Mouse (Mus musculus) lung, postnatal 14 days (tissue): ENCODE results near the gene Mybpc3.

Experiments used
- DNase-seq: peaks from one replicate; pipeline ENCODE4 v3.0.0; 2021

The Mybpc3 gene

DNA sequence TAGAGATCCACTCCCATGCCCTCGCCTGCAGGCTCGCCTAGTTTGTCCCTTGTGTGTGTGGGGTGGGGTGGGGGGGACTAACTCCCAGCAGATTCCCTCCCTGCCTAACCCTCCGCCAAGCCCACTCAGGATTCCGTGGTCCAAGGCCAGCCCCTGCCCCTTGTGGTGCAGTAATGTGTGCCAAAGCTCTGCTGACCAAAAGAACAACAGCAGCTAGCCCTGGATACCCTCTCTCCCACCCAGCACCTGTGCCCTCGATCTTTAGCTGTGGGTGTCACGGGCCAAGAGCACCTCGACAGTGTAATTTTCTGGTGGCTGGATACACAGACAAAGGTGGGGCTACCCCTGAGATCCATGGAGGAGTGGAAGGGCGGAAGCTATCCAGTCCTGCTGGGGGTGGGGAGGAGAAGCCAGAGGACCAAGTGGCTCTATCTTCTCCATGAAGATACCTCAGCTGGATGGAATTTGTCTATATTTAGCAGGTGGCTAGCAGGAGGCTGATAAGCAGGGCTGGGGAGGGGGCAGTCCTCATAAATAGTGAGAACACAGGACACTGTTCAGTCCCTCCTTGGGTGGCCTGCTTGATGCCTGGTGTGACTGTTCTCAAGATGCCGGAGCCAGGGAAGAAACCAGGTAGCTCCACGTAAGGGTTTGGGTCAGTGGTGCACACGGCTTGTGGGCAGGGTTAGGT, at the start of gene Mybpc3:
Mybpc3 (plus strand) TSS at position 560 of the 691 bp plus-strand sequence.
- no peak for DNase-seq

DNA sequence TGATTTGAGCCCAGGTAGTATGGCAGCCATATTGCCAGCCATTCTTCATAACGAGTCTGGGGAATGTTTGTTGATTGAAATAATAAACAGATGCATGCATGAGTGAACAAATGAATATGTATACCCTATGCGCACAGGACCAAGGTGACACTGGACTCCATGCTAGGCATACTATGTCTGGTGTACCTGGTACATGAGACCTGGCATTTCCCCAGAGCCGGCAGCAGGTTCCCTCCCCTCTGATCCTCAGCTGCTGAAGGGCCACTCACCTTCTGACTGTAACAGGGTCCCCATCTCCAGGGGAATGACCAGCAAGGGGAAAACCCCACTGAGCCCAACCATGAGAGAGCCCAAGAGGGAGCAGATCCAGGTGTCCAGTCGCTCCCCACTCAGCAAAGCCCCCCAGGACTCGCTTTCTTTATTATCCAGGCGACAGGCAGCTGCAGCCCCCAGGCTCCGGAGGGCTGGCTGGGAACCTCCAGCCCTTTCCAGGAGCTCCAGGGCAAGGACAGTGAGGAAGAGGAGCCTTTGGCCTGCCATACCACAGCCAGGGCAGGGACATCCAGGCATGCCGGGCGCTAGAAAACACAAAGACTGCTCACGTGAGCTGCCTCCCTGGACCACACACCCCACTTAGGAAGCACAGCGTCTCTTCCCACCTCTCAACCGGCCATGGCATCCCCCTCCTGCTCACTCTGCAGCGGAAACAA, 49.6 kb upstream of the Mybpc3 start:
- no peak for DNase-seq

DNA sequence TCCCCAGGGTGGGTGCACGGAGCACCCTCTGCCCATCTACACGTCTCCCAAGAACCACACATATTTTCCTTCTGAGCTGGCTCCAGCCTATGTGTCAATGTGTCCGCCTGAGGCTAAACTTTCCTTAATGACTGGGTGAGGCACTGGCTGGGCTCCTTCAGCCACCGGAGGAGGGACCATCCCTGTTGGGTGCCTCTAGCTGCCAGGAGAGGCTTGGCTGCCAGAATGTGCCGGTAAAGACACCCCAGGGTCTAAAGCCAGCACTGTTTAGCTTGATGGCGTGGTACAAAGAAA, 49.1 kb upstream of the Mybpc3 start:
- no peak for DNase-seq

DNA sequence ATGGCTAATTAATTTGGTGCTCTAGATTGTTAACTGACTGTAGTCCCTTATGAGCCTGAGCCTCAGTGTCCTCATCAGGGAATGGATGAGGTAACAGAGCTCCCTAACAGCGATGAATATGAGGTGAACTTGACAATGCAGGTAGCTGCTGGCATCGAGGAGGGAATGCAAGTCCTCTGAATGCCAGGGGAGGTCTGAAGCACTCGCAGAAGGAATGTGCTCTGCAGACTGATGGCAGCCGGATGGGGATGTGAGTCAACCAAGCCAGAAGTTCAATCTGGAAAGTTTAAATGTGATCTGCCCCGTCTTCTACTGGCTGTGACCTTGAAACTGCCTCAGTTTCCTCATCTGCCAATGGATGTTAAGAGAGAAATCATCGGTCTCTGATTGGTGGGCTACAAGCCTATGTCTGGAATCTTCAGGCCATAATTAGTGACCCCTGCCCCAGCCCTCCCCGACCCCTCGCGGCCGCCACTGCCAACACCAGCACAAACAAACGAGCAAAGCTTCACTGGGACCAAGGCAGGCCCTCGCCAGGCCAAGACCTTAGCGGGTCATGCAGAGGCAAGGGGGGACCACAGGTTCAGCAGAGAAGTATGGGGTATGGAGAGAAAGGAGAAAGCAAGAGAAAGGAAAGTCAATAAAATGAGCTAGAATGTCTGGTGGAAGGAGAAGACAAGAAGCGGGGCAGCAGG, 48.5 kb upstream of the Mybpc3 start:
- peak; percentile 24 for DNase-seq

DNA sequence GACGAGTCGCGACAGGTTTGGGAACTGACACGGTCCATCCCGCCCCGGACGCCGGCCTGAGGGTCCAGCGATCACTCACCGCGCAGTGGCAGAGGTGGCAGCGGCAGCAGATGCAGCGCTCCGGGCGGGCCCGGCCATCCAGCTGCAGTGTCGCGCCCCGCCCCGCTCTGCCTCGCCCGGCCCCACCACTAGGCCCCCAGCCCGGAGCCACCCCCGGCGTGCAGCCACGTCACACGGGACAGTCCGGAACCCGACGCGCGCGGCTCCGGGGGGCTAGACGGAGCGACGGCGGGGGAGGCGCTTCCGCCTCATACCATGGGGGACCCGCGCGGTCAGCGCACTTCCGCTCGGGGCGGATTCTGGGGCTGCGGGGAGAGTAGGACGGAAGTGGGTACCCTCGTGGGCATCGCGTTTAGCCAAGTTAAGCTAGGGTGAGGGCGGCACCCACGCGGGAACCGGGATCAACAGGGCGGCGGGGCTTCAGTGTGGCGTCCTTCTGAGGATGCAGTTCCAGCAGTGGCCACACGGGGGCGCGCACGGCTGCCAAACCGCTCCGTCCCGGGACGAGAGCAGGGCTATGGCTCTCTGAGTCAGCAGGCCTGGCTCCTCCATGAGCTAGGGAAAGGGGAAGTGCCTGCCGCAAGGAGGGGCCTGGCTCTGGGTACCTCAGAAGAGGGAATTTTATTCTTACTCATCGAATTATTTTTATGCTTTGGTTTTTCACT, 47.7 kb upstream of the Mybpc3 start, which contains the start of gene Slc39a13:
Slc39a13 (minus strand) TSS at position 342 of the 725 bp plus-strand sequence.
- peak; percentile 97 for DNase-seq

DNA sequence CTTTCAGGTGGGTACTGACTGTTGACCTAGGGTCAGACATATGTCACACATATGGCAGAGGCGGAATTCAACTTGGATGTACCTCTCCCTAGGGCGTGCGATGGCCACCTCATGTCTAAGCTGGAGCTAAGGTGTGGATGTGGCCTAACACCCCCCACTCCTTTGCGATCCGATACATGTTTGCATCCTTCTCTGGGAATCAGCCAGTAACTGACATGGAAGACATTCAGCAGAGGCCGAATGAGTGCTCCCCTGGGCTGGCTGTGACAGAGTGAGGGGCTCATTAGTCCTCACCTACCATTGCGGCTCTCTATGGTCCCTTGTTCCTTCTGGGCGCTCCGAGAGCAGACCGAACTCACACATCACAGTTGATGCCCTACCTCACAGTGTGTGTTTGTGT, 46.9 kb upstream of the Mybpc3 start:
- DNase-seq: no peak

DNA sequence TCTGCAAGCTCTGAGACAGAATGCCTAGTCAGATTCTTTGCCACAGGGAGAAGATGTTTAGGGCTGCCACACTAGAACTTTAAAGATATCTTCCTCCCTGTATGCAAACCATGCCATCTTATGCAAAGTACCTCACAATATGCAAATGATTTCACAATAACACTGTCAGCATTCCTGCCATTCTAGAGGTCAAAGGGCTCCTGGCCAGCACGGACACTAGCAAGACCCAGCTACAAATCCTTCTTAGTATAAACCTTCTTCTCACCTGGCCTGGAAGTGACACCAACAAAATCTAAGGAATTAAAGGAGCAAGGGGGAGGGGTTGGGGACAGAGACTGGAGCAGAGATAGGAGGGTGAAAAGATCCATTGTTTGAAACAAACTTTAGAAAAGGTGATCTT, 45.9 kb upstream of the Mybpc3 start:
- DNase-seq: no peak

DNA sequence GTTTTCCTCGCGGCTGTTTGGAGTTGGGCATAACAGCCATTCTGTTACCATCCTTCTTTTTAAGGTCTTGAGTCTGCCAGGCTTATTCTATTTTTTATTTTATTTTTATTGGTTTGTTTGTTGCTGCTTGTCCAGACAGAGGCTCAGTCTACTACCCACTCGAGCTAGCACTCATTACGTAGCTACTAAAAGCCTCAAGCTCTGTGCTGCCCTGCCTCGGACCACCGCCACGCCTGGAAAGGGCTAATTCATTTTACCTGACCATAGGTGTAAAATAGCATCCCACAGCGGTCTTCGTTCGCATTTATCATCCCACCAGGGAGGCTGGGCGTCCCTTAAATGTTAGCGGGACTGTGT, 40.0 kb upstream of the Mybpc3 start:
- no peak for DNase-seq

DNA sequence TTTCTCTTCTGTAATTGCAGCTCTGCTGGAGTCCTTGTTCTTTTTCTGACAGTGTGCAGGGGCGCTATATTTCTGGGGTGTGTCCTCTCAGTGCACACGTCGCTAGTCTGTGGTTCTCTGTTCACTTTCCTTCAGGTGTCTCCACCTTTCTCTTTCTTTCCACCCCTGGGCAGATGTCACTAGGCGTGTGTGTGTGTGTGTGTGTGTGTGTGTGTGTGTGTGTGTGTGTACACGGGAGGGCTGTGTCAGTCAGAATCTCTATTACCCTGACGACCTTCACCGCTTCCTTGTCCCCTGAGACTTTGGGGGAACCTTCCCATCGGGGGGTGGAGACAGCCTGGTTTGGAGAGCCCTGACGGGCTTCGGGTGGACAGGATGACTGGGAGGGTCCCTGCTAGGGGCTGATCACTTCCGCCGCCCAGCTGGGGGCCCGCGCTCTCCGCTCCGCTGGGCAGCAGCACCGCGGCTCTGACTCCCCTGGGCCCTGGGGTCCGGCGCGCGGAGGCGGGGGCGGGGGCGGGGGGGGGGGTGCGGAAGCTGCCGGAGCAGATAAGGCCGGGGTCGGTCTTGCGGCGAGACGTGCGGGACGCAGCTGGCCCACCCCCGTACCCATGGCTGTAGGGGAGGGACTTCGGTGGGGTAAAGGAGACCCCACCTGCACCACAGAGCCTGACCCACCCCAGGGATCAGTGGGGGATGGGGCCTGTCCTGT, 39.5 kb upstream of the Mybpc3 start:
- DNase-seq: no peak

DNA sequence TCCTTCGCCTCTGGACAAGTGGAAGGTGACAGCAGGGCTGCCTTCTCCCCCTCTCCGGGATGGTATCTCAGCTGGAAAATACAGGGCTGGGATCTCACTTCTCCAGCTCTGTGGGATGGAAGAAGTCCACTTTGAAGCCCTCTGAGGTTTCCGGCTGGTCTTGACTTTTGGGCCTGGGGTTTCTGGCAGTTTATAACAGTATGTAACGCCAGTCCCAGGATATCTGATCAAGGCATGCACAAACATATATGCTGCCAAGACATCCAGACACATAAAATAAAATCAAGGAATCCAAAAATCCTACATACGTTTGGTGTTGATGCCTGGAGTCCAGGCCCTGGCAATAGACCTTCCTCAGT, 38.9 kb upstream of the Mybpc3 start:
- DNase-seq: no peak

DNA sequence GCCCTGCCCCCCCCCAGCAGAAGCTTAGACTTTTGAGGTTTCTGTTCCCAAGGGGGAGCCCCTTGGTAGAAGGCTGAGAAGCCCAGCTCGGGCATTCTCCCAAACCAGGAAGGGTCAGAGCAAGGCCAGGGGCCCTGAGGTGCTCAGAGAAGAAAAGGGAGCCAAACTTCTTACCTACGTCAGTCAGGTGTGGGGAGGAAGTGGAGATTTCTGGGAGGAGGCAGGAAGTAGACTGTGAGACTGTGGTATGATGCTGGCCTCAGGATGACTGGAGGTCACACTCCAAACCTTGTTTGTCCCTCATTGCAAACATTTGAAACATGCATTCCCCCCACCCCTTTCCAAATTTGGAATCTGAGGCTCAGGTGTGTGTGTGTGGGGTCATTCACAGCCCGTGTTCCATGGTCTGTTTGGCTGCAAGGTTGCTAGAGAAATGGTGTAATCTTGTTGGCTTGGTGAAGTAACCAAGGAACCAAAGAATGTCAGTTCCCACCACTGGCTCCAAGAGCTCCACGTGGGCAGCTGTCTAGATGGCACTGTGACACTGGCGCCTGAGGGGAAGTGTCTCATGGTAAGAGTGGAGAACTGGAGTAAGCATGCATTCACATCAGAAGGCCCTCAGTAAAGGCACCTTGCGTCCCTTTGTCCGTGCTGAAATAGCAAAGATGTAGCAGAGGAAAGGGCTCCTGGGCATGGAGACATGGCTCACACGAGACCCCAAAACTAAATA, 37.0 kb upstream of the Mybpc3 start:
- DNase-seq: no peak

DNA sequence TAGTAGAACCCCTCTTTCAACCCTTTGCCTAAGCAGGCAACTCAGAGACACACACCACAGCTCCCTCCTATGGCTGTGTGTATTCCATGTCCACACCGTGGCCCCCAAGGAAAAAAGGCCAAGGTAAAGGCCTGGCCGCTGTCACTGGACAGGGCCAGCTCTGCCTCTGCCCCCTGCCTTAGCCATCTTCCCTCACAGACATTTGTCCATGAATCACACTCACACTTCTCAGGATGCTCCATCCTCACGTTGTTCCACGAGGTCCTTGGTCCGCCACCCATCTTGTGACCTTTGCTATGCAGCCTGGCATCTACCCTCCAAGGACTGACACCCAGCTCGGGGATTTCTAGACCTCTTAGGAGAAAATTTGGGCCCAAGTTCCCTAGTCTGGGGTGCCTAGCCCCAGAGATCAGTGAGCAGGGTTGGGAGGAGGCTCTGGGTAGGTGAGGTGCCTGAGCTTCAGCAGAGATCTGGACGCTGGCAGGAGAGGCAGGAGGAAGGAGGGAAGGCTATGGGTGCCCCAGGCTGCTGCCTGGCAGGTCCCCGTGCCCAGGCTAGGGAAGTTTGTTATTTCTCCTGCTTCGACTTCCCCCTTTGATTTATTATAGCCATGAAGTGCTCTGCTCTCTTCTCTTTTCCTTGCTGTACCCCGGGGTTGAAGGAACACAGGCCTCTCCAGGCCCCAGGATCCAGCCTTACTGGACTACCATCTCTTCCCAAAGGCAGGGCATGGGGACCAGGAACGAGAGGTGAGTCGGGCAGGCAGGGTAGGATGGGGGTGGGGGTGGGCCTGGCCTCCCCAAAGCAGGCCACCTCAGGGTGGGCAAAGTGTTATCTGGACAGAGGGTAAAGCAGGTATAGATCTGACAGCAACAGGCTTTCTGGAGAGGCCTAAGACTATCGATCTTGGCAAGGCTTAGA, 35.9 kb upstream of the Mybpc3 start, which contains the start of gene Spi1:
Spi1 (plus strand) TSS at position 616 of the 921 bp plus-strand sequence.
- DNase-seq: no peak

DNA sequence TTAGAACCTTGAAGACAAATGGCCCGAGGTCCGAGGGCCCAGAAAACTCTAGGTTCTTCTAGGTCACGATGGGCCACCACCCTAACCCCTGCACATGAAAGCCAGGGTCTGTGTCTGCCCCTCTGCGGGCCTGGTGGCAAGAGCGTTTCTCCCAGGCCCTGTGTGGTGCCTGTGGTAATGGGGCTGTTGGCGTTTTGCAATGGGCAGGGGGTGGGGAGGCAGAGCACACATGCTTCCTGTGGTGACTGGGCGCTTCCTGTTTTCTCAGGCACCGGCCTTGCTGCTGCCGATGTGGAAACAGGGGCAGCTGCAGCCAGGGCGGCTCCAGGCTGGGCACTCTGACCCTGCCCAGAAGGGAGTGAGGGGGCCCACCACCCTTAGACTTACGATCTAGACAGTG, 35.1 kb upstream of the Mybpc3 start:
- peak; percentile 64 for DNase-seq

DNA sequence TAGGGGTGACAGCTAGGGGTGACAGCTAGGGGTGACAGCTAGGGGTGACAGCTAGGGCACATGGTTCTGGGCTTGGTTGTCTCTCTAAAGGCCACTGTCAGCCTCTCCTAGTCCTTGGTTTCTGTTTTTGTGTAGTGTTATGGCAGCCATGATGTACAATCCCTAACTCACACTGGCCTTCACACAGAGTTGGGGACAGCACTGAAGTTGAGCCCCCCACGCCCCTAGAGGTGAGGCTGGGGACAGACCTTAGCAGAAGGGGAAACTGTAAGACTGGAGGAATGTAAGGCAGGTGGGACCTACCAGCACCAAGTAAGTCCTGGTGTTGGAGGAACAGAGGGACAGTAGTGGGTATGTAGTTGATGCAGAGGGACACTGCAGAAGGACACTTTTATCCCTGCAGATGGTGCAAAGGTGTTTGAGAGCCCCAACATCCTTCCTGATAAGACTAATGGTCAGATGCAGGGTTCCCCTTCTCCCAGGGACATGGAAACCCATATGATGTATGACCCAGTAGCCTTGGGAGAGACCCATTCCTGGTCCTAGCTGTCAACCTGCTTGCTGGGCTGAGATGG, 34.5 kb upstream of the Mybpc3 start:
- DNase-seq: no peak

DNA sequence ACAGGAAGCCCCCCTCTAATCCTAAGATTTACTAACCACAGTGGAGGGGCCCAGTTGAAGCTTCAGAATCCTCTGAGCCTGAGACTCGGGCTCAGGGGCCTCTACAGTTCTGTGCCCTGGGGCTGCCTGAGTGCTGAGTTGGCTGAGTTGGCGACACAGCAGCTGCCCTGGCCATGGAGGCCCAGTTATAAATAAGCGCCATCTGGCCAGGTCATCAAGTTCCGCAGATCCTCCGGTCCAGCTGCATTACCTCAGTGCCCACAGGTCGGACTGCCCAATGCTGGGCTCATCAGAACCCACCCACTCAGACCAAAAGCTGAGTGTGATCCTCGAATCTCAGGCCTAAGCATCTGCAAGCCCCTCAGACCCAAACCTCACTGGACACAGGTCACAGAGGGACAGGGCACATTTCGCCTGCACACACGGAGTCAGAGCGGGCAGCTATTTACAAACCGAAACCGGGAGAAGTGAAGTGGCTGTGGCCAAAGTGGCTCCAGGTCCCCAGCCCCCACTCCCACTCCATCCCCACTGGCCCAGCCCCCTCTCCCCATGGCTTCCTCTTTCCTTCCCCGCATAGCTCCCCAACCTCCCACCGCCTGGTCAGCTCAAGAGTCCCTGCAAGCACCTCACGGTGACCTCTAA, 33.6 kb upstream of the Mybpc3 start:
- DNase-seq: no peak

DNA sequence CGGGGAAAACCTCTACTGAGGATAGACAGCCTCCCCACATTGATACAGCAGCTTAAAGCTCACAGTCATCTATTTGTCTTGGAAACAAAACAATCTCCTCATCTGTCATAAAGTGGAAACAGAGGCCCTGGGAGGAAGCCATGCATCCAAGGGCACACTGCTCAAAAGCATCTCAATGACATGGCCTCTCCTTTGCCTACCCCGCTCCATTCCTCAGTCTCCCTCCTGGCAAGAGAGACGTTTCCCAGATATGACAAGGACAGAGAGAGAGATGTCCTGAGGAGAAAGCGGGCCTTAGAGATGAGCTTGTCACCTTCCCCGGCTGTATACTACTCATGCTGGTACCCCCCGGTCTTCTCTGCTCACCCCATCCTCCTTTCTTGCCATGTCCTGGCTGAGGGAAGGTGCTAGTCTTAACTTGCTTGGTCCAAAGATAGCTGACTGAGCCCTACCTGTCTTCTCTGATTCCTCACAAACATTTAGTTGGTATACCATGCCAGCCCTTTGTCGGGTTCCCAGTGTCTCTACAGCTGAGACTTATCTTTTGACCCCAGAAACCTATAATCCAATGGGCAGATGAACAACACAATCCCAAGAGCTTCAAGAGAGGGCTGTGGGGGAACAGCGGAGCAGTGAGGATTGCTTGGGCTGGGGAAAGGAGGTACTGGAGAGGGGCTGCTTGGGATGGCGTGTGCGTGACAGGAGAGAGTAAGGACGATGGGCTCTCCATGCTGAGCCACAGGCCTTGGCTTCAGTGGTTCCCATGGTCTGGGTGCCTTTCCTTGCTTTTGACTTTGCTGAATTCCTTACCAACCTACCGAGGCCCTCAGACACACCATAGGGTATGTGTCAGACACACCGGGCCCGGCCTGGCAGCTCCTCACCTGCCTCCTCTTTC, 32.2 kb upstream of the Mybpc3 start:
- no peak for DNase-seq

DNA sequence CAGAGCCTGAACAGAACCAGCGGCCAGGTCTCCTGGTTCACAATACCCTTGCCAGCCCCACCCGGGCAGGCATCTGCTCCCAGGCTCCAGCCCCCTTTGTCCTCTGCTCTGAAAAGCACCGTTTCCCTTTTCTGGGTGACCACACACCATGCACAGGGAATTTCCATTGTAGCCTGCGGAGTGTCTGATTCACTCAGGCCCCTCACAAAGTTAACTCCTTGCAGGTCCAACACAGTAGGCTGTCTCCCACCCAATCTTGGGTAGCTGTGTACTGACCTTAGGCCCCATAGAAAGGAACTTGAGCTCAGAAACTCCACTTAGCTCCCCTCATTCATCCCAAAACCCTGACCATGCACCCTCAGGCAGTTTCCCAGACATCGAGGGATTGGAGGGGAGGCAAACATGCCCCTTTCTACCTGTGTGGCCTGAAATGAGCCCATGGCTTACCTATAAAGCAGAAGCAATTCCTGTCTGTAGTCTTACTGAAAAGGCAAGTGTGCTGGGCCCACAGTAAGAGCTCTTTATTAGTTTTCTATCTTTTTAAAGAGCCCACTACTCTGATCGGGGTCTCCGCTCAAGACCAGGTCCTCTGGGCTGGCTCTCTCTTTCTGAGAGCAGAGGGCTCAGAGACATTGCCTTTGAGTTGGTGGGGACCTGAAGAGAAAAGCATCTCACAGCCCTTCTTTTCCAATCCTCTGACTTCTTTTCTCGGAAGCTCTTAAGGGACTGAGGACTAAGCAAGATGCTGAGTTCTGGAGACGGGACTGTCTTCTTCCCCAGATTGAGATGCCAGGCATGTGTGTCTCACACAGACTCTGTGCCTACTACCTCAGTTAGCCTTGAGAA, 31.3 kb upstream of the Mybpc3 start:
- DNase-seq: no peak

DNA sequence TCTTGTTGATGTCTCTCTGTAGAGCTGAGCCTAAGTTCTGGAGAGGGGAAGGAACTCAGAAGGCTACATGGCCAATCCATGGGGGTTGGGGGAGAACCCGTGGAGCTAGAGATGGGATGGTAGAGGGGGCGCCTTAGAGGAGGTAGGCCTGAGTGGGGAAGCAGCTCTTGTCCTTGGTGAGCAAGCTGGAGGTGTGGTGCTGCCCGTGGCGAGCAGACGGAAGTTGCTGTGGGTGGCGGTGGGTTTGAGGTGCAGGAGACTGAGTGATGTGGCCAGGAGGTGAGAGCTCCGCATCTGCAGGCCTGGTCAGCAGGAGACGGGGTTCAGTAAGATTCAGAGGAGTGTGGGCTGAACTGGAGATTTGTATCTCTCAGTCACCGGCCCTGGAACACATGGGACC, 30.5 kb upstream of the Mybpc3 start:
- DNase-seq: no peak
